Mouse (Mus musculus): Measurements from ENCODE around the gene Cwc27.

Gene Cwc27

GRCm38 (mm10) chr13:104816635-104817571 lies at the start of gene Cwc27:
TSS of gene Cwc27 (minus strand) at chr13:104817142.
- peak; percentile 57 to 83 for DNase-seq (ENCODE audit: low read depth in 1 of 2, low spot score in 2 of 2)

- no peak for DNase-seq (ENCODE audit: low read depth in 1 of 2, low spot score in 2 of 2)
Observed at GRCm38 (mm10) chr13:104866726-104867125, 49.8 kb upstream of the Cwc27 start.

GRCm38 (mm10) chr13:104863127-104863979 lies 46.4 kb upstream of the Cwc27 start, which contains the start of gene Shisal2b:
TSS of gene Shisal2b (minus strand) at chr13:104863893.
- DNase-seq (ENCODE audit: low read depth in 1 of 2, low spot score in 2 of 2): no peak

DNA sequence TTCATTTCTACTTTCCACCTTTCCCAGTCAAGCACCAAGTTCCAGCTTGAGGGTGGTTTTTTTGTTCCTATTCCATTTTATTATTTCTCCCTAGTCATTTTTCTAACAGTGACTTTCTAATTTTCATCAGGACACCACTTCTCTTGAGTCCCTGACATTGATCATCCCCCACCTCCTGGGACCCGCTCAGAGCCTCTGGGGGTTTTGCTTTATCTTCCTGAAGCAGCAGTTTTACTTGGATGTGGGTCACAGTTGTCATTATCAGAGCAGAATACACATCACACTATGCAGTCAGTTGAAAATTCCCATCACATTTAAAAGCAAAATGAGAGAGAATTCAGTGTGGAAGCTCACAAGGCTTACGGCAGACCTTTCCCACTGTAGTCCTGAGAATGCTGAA lies 36.7 kb upstream of the Cwc27 start:
- DNase-seq (ENCODE audit: low read depth in 1 of 2, low spot score in 2 of 2): no peak

DNA sequence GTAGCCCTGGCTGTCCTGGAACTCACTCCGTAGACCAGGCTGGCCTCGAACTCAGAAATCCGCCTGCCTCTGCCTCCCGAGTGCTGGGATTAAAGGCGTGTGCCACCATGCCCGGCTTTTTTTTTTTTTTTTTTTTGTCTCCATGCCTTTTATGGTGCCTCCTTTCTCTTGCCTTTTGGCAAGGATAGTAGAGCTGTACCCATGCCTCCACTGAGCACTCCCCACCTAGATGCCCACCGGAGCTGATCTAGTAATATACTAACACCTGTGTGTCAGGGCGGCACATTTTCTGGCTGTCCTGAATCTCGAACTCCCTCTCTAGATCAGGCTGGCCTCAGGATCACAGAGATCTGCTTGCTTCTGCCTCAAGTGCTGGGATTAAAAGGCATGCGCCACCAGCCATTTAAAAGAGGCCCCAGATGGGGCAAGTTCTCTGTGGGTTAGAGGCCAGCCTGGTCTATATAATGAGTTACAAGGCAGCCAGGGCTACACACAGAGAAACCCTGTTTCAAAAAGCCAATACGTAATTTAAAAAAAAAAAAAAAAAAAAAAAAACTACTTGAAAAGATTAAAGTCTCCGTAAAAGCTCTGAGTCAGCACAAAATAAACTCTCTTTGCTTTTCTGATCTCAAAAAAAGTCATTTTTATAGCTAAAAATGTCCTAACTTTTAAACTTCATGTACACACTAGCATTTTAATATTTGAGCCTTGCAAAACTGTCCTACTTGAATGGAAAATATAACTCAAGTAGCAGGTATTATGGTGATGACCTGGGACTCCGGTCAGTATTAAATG lies 26.6 kb upstream of the Cwc27 start:
- no peak for DNase-seq (ENCODE audit: low read depth in 1 of 2, low spot score in 2 of 2)

GRCm38 (mm10) chr13:104841937-104842336 lies 25.0 kb upstream of the Cwc27 start:
- no peak for DNase-seq (ENCODE audit: low read depth in 1 of 2, low spot score in 2 of 2)

DNA sequence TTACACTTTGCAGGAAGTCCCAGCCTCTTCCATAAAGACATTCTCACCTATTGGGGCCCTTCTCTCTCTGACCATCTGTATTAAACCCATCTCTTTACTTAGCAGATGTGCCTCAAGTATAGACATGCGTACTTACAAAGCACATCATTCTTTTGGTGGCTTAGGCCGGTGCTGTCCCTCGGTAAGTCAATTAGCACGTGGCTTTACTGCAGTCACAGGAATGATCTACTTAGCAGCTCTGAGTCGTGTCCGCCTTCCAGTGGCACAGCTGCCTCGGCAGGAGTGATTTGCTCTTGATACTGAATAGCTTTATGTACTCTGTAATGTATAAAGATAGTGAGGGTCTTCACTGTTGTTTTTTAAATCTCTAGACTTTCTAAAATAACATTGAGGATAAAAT lies 20.7 kb upstream of the Cwc27 start:
- DNase-seq (ENCODE audit: low read depth in 1 of 2, low spot score in 2 of 2): no peak

- DNase-seq (ENCODE audit: low read depth in 1 of 2, low spot score in 2 of 2): no peak
Observed at GRCm38 (mm10) chr13:104832811-104833210, 15.9 kb upstream of the Cwc27 start.

GRCm38 (mm10) chr13:104825470-104825869 lies 8.5 kb upstream of the Cwc27 start:
- no peak for DNase-seq (ENCODE audit: low read depth in 1 of 2, low spot score in 2 of 2)

- DNase-seq (ENCODE audit: low read depth in 1 of 2, low spot score in 2 of 2): no peak
Observed at GRCm38 (mm10) chr13:104822411-104822838, 5.5 kb upstream of the Cwc27 start.

DNA sequence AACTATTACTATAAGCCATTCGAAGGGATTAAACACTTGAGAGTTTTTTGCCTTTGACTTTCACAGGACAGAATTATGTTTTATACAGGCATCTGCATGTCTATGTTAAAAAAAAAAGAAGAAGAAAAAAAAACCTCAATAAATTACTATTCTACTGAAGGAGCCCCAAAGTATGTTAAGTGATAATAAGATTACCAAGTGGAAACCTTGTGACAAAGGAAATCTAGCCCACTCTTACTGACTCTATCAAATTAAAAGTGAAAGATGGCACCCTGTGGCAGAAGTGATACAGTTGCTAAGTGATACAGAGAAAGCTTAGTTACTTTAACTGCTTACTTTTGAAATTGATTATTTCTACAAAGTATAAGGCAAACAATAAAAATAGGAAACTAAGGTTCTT lies 5.0 kb upstream of the Cwc27 start:
- DNase-seq (ENCODE audit: low read depth in 1 of 2, low spot score in 2 of 2): no peak

GRCm38 (mm10) chr13:104821192-104821591 lies 4.2 kb upstream of the Cwc27 start:
- no peak for DNase-seq (ENCODE audit: low read depth in 1 of 2, low spot score in 2 of 2)

- DNase-seq (ENCODE audit: low read depth in 1 of 2, low spot score in 2 of 2): no peak
Observed at GRCm38 (mm10) chr13:104817696-104818095, 754 bp upstream of the Cwc27 start.

GRCm38 (mm10) chr13:104816270-104816634 lies 690 bp downstream of the Cwc27 start:
- no peak for DNase-seq (ENCODE audit: low read depth in 1 of 2, low spot score in 2 of 2)

DNA sequence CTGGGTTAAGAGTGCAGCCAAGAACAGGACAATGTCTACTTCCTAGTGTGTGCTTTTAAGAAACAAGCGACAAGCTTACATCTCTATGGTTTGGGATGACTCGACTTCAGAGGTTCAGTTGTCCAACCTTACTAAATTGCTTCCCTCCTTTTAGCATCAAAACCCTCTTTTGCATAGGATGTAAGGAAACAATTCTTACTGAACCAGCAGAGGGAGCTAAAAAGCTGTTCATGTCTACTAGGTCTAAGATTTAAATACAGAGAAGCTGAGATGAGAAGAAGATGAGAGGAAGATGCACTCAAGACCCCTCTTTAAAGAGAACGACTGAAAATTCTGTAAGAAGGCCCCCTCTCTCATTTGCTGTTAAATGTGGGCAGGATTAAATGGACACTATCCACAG lies 11.3 kb downstream of the Cwc27 start:
- no peak for DNase-seq (ENCODE audit: low read depth in 1 of 2, low spot score in 2 of 2)

- no peak for DNase-seq (ENCODE audit: low read depth in 1 of 2, low spot score in 2 of 2)
Observed at GRCm38 (mm10) chr13:104799566-104800182, 17.3 kb downstream of the Cwc27 start.

GRCm38 (mm10) chr13:104799067-104799466 lies 17.9 kb downstream of the Cwc27 start:
- no peak for DNase-seq (ENCODE audit: low read depth in 1 of 2, low spot score in 2 of 2)

GRCm38 (mm10) chr13:104794421-104794820 lies 22.5 kb downstream of the Cwc27 start:
- DNase-seq (ENCODE audit: low read depth in 1 of 2, low spot score in 2 of 2): no peak

DNA sequence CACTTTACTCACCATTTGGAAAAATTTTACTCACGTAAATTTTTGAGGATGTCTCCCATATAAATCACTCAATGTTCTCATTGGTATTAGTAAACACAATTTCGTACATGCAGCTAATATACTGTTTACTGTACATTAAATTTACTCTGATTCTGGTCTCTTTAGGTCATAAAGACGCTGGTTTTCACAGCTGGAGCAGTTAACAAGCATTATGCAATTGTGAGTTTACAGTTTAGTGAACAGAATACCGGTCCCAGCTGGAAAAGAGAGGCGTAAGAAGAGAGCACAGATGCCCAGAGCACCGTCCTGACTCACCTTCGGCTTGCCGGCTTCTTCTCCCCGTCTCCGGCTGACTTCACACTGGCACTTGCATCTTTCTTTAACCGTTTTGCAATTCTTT lies 24.8 kb downstream of the Cwc27 start, which contains the start of gene Srek1ip1:
TSS of gene Srek1ip1 (plus strand) at position 301 of the 400 bp plus-strand sequence.
- DNase-seq (ENCODE audit: low read depth in 1 of 2, low spot score in 2 of 2): no peak

- no peak for DNase-seq (ENCODE audit: low read depth in 1 of 2, low spot score in 2 of 2)
Observed at GRCm38 (mm10) chr13:104789663-104790062, 27.3 kb downstream of the Cwc27 start.

Data from monocyte, adult 2 months (primary cell).